Mouse (Mus musculus) embryonic facial prominence, embryonic 14.5 days (tissue): ENCODE measurements around the gene Flt3l. TPM values are rescaled to one million over a fixed set of nuclear protein-coding genes. Genes with fewer than 3 reads are reported as not detected.

Experiments used
- ATAC-seq: fragments of 200-750 bp; cut with Nextera tagmentation; 2 replicates; pipeline ENCODE4 v1.8.0; 2017; ENCODE audit warnings: low read depth, moderate number of reproducible peaks, moderate TSS enrichment
- DNase-seq: peaks from one replicate; pipeline ENCODE4 v3.0.0-alpha.2; 2015; ENCODE audit warnings: low spot score
- H3K27ac ChIP-seq: fragments of 300-500 bp; sonication (generic); replicated peaks from 2 replicates; pipeline ENCODE4 v1.5.1; 2014; ENCODE audit warnings: low read depth, mild to moderate bottlenecking, low read length, moderate library complexity
- H3K27me3 ChIP-seq: fragments of 300-500 bp; sonication (generic); replicated peaks from 2 replicates; pipeline ENCODE4 v1.6.1; 2014; ENCODE audit warnings: low read length; ENCODE audit not compliant: control insufficient read depth, insufficient read depth
- H3K36me3 ChIP-seq: fragments of 300-500 bp; sonication (generic); 2 replicates; pipeline ENCODE4 v1.6.1; 2014; ENCODE audit warnings: low read length, mixed read lengths; ENCODE audit not compliant: control insufficient read depth, insufficient read depth
- H3K4me1 ChIP-seq: fragments of 300-500 bp; sonication (generic); 2 replicates; pipeline ENCODE4 v1.6.1; 2014; ENCODE audit warnings: antibody characterized with exemption, low read length; ENCODE audit not compliant: control insufficient read depth, insufficient read depth
- H3K4me2 ChIP-seq: fragments of 300-500 bp; sonication (generic); 2 replicates; pipeline ENCODE4 v1.6.1; 2014; ENCODE audit warnings: low read depth, mild to moderate bottlenecking, low read length, moderate library complexity, mixed read lengths
- H3K4me3 ChIP-seq: fragments of 300-500 bp; sonication (generic); 2 replicates; pipeline ENCODE4 v1.5.1; 2014; ENCODE audit warnings: low read depth, mild to moderate bottlenecking, low read length
- H3K9ac ChIP-seq: fragments of 300-500 bp; sonication (generic); 2 replicates; pipeline ENCODE4 v1.6.1; 2014; ENCODE audit warnings: low read depth, mild to moderate bottlenecking, low read length, moderate library complexity, mixed read lengths
- H3K9me3 ChIP-seq: fragments of 300-500 bp; sonication (generic); 2 replicates; pipeline ENCODE4 v1.6.1; 2016; ENCODE audit warnings: low read length; ENCODE audit not compliant: control insufficient read depth
- WGBS: fragments of 180-500 bp; shearing (Covaris S2); extraction: QIAGEN DNeasy Blood & Tissue Kit; methylation state at CpG from one replicate; pipeline ENCODE4 v1.1.7; 2014; 5-methylcytosine and 5-hydroxymethylcytosine counted together
- polyA plus RNA-seq: library from polyadenylated mRNA; unstranded; fragments of >200 nt; fragmentation: Nextera tagmentation; extraction: Ambion mirVana; gene quantifications from 2 replicates; pipeline ENCODE4 v1.2.1, GENCODE M21; 2014

Flt3l gene
- polyA plus RNA-seq, 1 experiment from 2014 or later: 2.3 TPM

- Histone ChIP-seq H3K36me3 (no peaks in the 10 kb centered on the region), H3K27me3 (peaks cover 72% of the 10 kb centered on the region), H3K4me2 (no peak overlapping the region), H3K9me3 (peaks cover 17% of the 10 kb centered on the region), H3K4me1 (no peaks in the 10 kb centered on the region), H3K4me3 (no peak overlapping the region), H3K27ac (no peak overlapping the region), H3K9ac (no peak overlapping the region)
- DNase-seq (no peak), ATAC-seq (no peak)
- WGBS: 2% methylated on average over 19 of the region's 19 CpGs
These were observed 31.7 kb upstream of the Flt3l start for GRCm38 (mm10) chr7:45167761-45168445.

DNA sequence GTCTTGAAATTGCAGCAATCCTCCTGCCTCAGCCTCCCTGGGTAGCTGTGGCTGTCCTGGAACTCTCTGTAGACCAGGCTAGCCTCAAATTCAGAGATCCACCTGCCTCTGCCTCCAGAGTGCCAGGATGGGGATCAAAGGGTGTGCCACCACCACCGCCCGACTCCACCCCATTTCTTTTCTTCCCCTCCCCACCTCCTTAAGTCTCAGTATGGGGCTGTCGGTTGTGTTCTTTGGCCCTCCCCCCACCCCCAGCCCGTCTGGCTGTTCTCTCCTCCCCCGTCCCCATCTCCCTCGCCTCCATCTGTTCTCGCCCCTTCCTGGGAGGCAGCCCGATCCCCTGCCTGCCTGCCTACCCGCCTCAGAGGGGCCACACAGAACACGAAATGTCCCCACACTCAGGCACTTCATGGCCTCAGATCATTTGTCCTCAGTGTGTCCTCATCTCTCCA, 30.7 kb upstream of the Flt3l start:
- no peak overlapping the region for H3K9ac ChIP-seq
- ATAC-seq (no peak), DNase-seq (no peak)
- WGBS: 28% methylated on average over 10 of the region's 10 CpGs
- H3K4me1 ChIP-seq: 0 out of 2 replicates have a peak, but pooled peaks cover 4% of the 10 kb centered on the region
- H3K4me2 ChIP-seq: no peak overlapping the region
- H3K27ac ChIP-seq: no peak overlapping the region
- H3K9me3 ChIP-seq: peaks cover 17% of the 10 kb centered on the region
- H3K36me3 ChIP-seq: no peaks in the 10 kb centered on the region
- peaks cover 78% of the 10 kb centered on the region for H3K27me3 ChIP-seq
- H3K4me3 ChIP-seq: no peak overlapping the region

DNA sequence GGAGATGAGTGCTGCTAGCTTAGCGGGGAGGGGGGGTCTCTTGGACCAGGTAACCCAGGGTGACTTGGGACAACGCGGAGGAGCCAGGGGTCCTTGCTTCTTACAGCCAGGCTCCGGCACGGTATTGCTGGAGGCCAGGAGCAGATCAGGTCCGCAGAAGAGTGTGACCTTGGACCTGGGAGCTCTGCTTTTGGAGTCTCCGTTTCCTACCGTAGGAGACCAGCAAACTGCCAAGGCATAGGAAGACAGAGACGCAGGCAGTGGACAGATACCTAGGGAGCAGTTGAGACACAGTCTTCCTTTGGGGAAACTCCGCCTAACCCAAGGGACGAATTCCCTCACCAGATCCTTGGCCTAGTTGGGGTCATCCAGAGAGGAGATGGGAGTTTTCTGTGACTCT, 29.5 kb upstream of the Flt3l start:
- ATAC-seq: no peak
- Histone ChIP-seq H3K27me3 (peaks cover 78% of the 10 kb centered on the region), H3K4me1 (0 out of 2 replicates have a peak, but pooled peaks cover 4% of the 10 kb centered on the region), H3K9ac (no peak overlapping the region), H3K4me3 (no peak overlapping the region), H3K9me3 (peaks cover 17% of the 10 kb centered on the region), H3K36me3 (peaks cover 6% of the 10 kb centered on the region; the same call in 1 of the 2 replicates), H3K4me2 (no peak overlapping the region), H3K27ac (no peak overlapping the region)
- WGBS: 36% methylated on average over 11 of the region's 11 CpGs
- no peak for DNase-seq

DNA sequence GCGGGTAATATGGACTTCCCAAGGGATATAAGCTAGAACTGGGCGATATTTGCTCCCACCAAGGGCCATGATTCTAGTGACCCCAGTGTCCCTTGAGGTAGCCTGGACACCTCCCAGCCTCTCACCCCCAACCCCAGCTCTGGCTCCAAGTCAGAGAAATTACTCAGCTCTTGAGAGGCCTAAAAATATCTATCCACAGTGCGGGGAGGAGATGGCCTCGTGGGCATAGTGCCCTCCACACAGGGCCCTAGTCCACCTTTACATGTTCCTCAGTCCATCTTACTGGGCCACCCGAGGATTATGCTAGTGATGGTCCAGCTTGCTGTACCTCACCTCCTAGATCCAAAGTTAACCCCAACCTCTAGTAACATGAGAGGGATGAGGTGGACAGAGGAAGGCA, 28.6 kb upstream of the Flt3l start:
- Histone ChIP-seq H3K36me3 (peaks cover 14% of the 10 kb centered on the region; the same call in 1 of the 2 replicates), H3K9me3 (peaks cover 11% of the 10 kb centered on the region), H3K4me1 (0 out of 2 replicates have a peak, but pooled peaks cover 4% of the 10 kb centered on the region), H3K27me3 (peaks cover 76% of the 10 kb centered on the region), H3K4me2 (no peak overlapping the region), H3K9ac (no peak overlapping the region), H3K4me3 (no peak overlapping the region), H3K27ac (no peak overlapping the region)
- no peak for DNase-seq
- no peak for ATAC-seq
- 53% methylated on average over 5 of the region's 5 CpGs for WGBS

- peaks cover 66% of the 10 kb centered on the region for H3K27me3 ChIP-seq
- H3K9me3 ChIP-seq: peaks cover 1% of the 10 kb centered on the region; the same call in 1 of the 2 replicates
- 0 out of 2 replicates have a peak, but pooled peaks cover 4% of the 10 kb centered on the region for H3K4me1 ChIP-seq
- WGBS: under 1% methylated on average over 11 of the region's 41 CpGs
- peak within 1 kb of the TSS; percentile 38 for H3K4me3 ChIP-seq
- peak within 1 kb of the TSS; percentile 35; the same call in 1 of the 2 replicates for H3K9ac ChIP-seq
- H3K4me2 ChIP-seq: peak within 1 kb of the TSS; percentile 78
- ATAC-seq (no peak), DNase-seq (no peak)
- peaks cover 22% of the 10 kb centered on the region; the same call in 1 of the 2 replicates for H3K36me3 ChIP-seq
- no peak within 1 kb of the TSS for H3K27ac ChIP-seq
These were observed 27.7 kb upstream of the Flt3l start, which contains the start of gene Slc17a7 for GRCm38 (mm10) chr7:45163735-45164490. Gene Slc17a7 (plus strand): TSS chr7:45163949.

DNA sequence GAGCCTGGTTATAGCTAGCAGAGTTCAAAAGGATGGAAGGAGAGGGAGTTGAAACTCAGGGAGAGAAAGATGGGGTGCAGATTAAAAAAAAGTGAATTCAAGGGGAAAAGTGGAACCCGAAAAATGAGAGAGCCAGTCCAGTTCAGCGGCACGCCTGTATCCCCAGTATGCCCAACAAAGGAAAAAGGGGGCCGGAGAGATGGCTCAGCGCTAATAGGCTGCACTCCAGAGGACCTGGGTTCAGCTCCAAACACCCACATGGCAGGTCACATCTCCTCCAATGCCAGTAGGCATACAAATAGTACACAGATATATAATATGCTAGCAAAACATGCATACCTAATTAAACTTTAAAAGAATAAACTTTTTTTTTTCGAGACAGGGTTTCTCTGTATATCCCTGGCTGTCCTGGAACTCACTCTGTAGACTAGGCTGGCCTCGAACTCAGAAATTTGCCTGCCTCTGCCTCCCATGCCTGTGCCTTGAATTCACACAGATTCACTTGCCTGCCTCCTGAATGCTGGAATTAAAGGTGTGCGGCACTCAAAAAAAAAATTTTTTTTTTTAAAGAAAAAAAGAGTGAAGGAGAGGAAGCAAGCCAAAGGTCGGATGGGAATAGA, 26.9 kb upstream of the Flt3l start:
- Histone ChIP-seq H3K9me3 (no peaks in the 10 kb centered on the region), H3K4me1 (0 out of 2 replicates have a peak, but pooled peaks cover 4% of the 10 kb centered on the region), H3K27ac (no peak overlapping the region), H3K36me3 (peaks cover 26% of the 10 kb centered on the region; the same call in 1 of the 2 replicates), H3K4me3 (no peak overlapping the region; the same call in 1 of the 2 replicates), H3K9ac (no peak overlapping the region), H3K4me2 (no peak overlapping the region), H3K27me3 (peaks cover 58% of the 10 kb centered on the region)
- DNase-seq: no peak
- no peak for ATAC-seq
- WGBS: 76% methylated on average over 9 of the region's 9 CpGs

DNA sequence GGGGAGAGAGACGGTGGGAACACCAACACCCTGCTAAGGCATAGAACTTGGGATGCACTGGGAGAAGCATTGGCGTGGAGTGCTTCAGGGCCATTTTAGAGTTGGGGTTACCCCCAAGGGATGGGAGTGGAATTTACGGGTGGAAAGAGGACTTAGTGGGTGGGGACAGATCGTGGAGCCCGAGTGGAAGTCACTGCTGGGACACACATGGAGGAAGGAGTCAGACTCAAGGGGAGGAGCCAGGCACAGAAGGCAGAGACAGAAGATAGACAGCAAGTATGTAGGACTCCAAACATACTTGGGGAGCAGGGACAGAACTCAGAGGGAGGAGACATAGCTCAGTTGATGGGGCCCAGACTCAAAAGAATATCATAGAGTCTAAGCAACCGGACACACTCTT, 26.3 kb upstream of the Flt3l start:
- no peaks in the 10 kb centered on the region for H3K9me3 ChIP-seq
- DNase-seq (no peak), ATAC-seq (no peak)
- H3K27ac ChIP-seq: no peak overlapping the region
- H3K4me2 ChIP-seq: peak overlapping the region; percentile 78
- H3K9ac ChIP-seq: peak overlapping the region; percentile 43; the same call in 1 of the 2 replicates
- peaks cover 31% of the 10 kb centered on the region; the same call in 1 of the 2 replicates for H3K36me3 ChIP-seq
- peaks cover 53% of the 10 kb centered on the region for H3K27me3 ChIP-seq
- 0 out of 2 replicates have a peak, but pooled peaks cover 4% of the 10 kb centered on the region for H3K4me1 ChIP-seq
- H3K4me3 ChIP-seq: peak overlapping the region; percentile 41
- WGBS: 23% methylated on average over 6 of the region's 6 CpGs
